Mouse (Mus musculus): Measurements from ENCODE around the gene Stmn3. TPM values are rescaled to one million over a fixed set of nuclear protein-coding genes. Genes with fewer than 3 reads are reported as not detected.
"Not testable (repeated sequence)": the region's sequence is repeated elsewhere in the genome, so short reads cannot be mapped to it uniquely, and the experiment has no call there.

The Stmn3 gene
- polyA plus RNA-seq, 1 experiment from 2014 or later = 1,661 TPM

- Histone ChIP-seq H3K27ac (ENCODE audit: low read depth, low read length) (no peak overlapping the region), H3K4me3 (ENCODE audit: low read depth, low read length) (no peak overlapping the region), H3K4me2 (ENCODE audit: low read depth, low read length) (no peak overlapping the region), H3K36me3 (ENCODE audit: control insufficient read depth, insufficient read depth, low read length) (no peaks in the 10 kb centered on the region), H3K9ac (replicated peaks; ENCODE audit: low read depth, low read length) (no peak overlapping the region), H3K9me3 (ENCODE audit: control insufficient read depth, low read length) (no peaks in the 10 kb centered on the region), H3K27me3 (ENCODE audit: control insufficient read depth, insufficient read depth, low read length) (no peaks in the 10 kb centered on the region), H3K4me1 (ENCODE audit: control insufficient read depth, insufficient read depth, low read length) (peaks cover 12% of the 10 kb centered on the region)
- no peak for ATAC-seq (ENCODE audit: low read depth)
- 88% methylated on average over 1 of the region's 1 CpGs for WGBS
These were observed 23.4 kb downstream of the Stmn3 start for GRCm38 (mm10) chr2:181290937-181291336.

GRCm38 (mm10) chr2:181288691-181289090, 25.6 kb downstream of the Stmn3 start:
- peaks cover 12% of the 10 kb centered on the region for H3K4me1 ChIP-seq (ENCODE audit: control insufficient read depth, insufficient read depth, low read length)
- H3K9ac ChIP-seq (replicated peaks; ENCODE audit: low read depth, low read length) = peak overlapping the region; percentile 46; the same call in 1 of the 2 replicates
- WGBS = 82% methylated on average over 3 of the region's 3 CpGs

GRCm38 (mm10) chr2:181287958-181288350, 26.3 kb downstream of the Stmn3 start, which contains the start of gene Gmeb2:
Gene Gmeb2, minus strand, starts transcription at chr2:181288035.
- not testable (repeated sequence) for H3K36me3 ChIP-seq (ENCODE audit: control insufficient read depth, insufficient read depth, low read length); H3K9me3 ChIP-seq (ENCODE audit: control insufficient read depth, low read length); H3K27me3 ChIP-seq (ENCODE audit: control insufficient read depth, insufficient read depth, low read length)
- Histone ChIP-seq H3K4me2 (ENCODE audit: low read depth, low read length) (peak within 1 kb of the TSS; percentile 73), H3K27ac (ENCODE audit: low read depth, low read length) (peak within 1 kb of the TSS; percentile 94), H3K4me3 (ENCODE audit: low read depth, low read length) (peak within 1 kb of the TSS; percentile 65), H3K9ac (replicated peaks; ENCODE audit: low read depth, low read length) (peak within 1 kb of the TSS; percentile 78), H3K4me1 (ENCODE audit: control insufficient read depth, insufficient read depth, low read length) (peaks cover 12% of the 10 kb centered on the region)
- WGBS = 4% methylated on average over 35 of the region's 38 CpGs
- peak; percentile 95 for ATAC-seq (ENCODE audit: low read depth)

More at GRCm38 (mm10) chr2:181288691-181289090, 25.6 kb downstream of the Stmn3 start:
- Histone ChIP-seq H3K4me2 (ENCODE audit: low read depth, low read length) (peak overlapping the region; percentile 52), H3K27ac (ENCODE audit: low read depth, low read length) (no peak overlapping the region), H3K36me3 (ENCODE audit: control insufficient read depth, insufficient read depth, low read length) (no peaks in the 10 kb centered on the region), H3K9me3 (ENCODE audit: control insufficient read depth, low read length) (no peaks in the 10 kb centered on the region), H3K4me3 (ENCODE audit: low read depth, low read length) (peak overlapping the region; percentile 65), H3K27me3 (ENCODE audit: control insufficient read depth, insufficient read depth, low read length) (no peaks in the 10 kb centered on the region)
- ATAC-seq (ENCODE audit: low read depth) = no peak

GRCm38 (mm10) chr2:181287338-181287957, 26.9 kb downstream of the Stmn3 start:
- WGBS = 0% methylated on average over 37 of the region's 71 CpGs
- Histone ChIP-seq H3K27me3 (ENCODE audit: control insufficient read depth, insufficient read depth, low read length) (no peaks in the 10 kb centered on the region), H3K27ac (ENCODE audit: low read depth, low read length) (peak overlapping the region; percentile 94), H3K4me1 (ENCODE audit: control insufficient read depth, insufficient read depth, low read length) (peaks cover 12% of the 10 kb centered on the region), H3K4me2 (ENCODE audit: low read depth, low read length) (peak overlapping the region; percentile 73), H3K36me3 (ENCODE audit: control insufficient read depth, insufficient read depth, low read length) (no peaks in the 10 kb centered on the region), H3K4me3 (ENCODE audit: low read depth, low read length) (peak overlapping the region; percentile 65), H3K9me3 (ENCODE audit: control insufficient read depth, low read length) (no peaks in the 10 kb centered on the region), H3K9ac (replicated peaks; ENCODE audit: low read depth, low read length) (peak overlapping the region; percentile 78)
- peak; percentile 88 for ATAC-seq (ENCODE audit: low read depth)

- H3K27ac ChIP-seq (ENCODE audit: low read depth, low read length) = peak overlapping the region; percentile 94
- no peak for ATAC-seq (ENCODE audit: low read depth)
- H3K4me2 ChIP-seq (ENCODE audit: low read depth, low read length) = peak overlapping the region; percentile 73
- peaks cover 12% of the 10 kb centered on the region for H3K4me1 ChIP-seq (ENCODE audit: control insufficient read depth, insufficient read depth, low read length)
- no peaks in the 10 kb centered on the region for H3K36me3 ChIP-seq (ENCODE audit: control insufficient read depth, insufficient read depth, low read length)
- H3K4me3 ChIP-seq (ENCODE audit: low read depth, low read length) = peak overlapping the region; percentile 65
- H3K9ac ChIP-seq (replicated peaks; ENCODE audit: low read depth, low read length) = peak overlapping the region; percentile 78
- H3K9me3 ChIP-seq (ENCODE audit: control insufficient read depth, low read length) = no peaks in the 10 kb centered on the region
- WGBS = 48% methylated on average over 6 of the region's 6 CpGs
- no peaks in the 10 kb centered on the region for H3K27me3 ChIP-seq (ENCODE audit: control insufficient read depth, insufficient read depth, low read length)
These were observed 27.5 kb downstream of the Stmn3 start for GRCm38 (mm10) chr2:181286629-181287337.

GRCm38 (mm10) chr2:181279968-181280367, 34.3 kb downstream of the Stmn3 start:
- WGBS = 77% methylated on average over 1 of the region's 1 CpGs
- Histone ChIP-seq H3K27ac (ENCODE audit: low read depth, low read length) (no peak overlapping the region), H3K4me1 (ENCODE audit: control insufficient read depth, insufficient read depth, low read length) (no peaks in the 10 kb centered on the region), H3K9ac (replicated peaks; ENCODE audit: low read depth, low read length) (no peak overlapping the region), H3K36me3 (ENCODE audit: control insufficient read depth, insufficient read depth, low read length) (peaks cover 13% of the 10 kb centered on the region; the same call in 1 of the 2 replicates), H3K27me3 (ENCODE audit: control insufficient read depth, insufficient read depth, low read length) (no peaks in the 10 kb centered on the region), H3K4me2 (ENCODE audit: low read depth, low read length) (no peak overlapping the region), H3K9me3 (ENCODE audit: control insufficient read depth, low read length) (no peaks in the 10 kb centered on the region), H3K4me3 (ENCODE audit: low read depth, low read length) (no peak overlapping the region)
- ATAC-seq (ENCODE audit: low read depth) = no peak

- no peak overlapping the region for H3K9ac ChIP-seq (replicated peaks; ENCODE audit: low read depth, low read length)
- no peaks in the 10 kb centered on the region for H3K27me3 ChIP-seq (ENCODE audit: control insufficient read depth, insufficient read depth, low read length)
- no peak overlapping the region for H3K4me3 ChIP-seq (ENCODE audit: low read depth, low read length)
- H3K27ac ChIP-seq (ENCODE audit: low read depth, low read length) = no peak overlapping the region
- no peak overlapping the region for H3K4me2 ChIP-seq (ENCODE audit: low read depth, low read length)
- 92% methylated on average over 3 of the region's 3 CpGs for WGBS
- no peak for ATAC-seq (ENCODE audit: low read depth)
- H3K36me3 ChIP-seq (ENCODE audit: control insufficient read depth, insufficient read depth, low read length) = peaks cover 17% of the 10 kb centered on the region; the same call in 1 of the 2 replicates
- no peaks in the 10 kb centered on the region for H3K9me3 ChIP-seq (ENCODE audit: control insufficient read depth, low read length)
- H3K4me1 ChIP-seq (ENCODE audit: control insufficient read depth, insufficient read depth, low read length) = no peaks in the 10 kb centered on the region
These were observed 36.4 kb downstream of the Stmn3 start for GRCm38 (mm10) chr2:181277866-181278265.

- H3K27me3 ChIP-seq (ENCODE audit: control insufficient read depth, insufficient read depth, low read length) = no peaks in the 10 kb centered on the region
- no peaks in the 10 kb centered on the region for H3K4me1 ChIP-seq (ENCODE audit: control insufficient read depth, insufficient read depth, low read length)
- no peak for ATAC-seq (ENCODE audit: low read depth)
- H3K4me3 ChIP-seq (ENCODE audit: low read depth, low read length) = no peak overlapping the region
- H3K9me3 ChIP-seq (ENCODE audit: control insufficient read depth, low read length) = no peaks in the 10 kb centered on the region
- peaks cover 17% of the 10 kb centered on the region; the same call in 1 of the 2 replicates for H3K36me3 ChIP-seq (ENCODE audit: control insufficient read depth, insufficient read depth, low read length)
- H3K4me2 ChIP-seq (ENCODE audit: low read depth, low read length) = no peak overlapping the region
- H3K9ac ChIP-seq (replicated peaks; ENCODE audit: low read depth, low read length) = no peak overlapping the region
- H3K27ac ChIP-seq (ENCODE audit: low read depth, low read length) = no peak overlapping the region
- WGBS = 78% methylated on average over 1 of the region's 1 CpGs
These were observed 37.5 kb downstream of the Stmn3 start for GRCm38 (mm10) chr2:181276766-181277165.

GRCm38 (mm10) chr2:181274639-181275038, 39.7 kb downstream of the Stmn3 start:
- Histone ChIP-seq H3K27ac (ENCODE audit: low read depth, low read length) (no peak overlapping the region), H3K4me2 (ENCODE audit: low read depth, low read length) (no peak overlapping the region), H3K36me3 (ENCODE audit: control insufficient read depth, insufficient read depth, low read length) (peaks cover 19% of the 10 kb centered on the region; the same call in 1 of the 2 replicates), H3K27me3 (ENCODE audit: control insufficient read depth, insufficient read depth, low read length) (no peaks in the 10 kb centered on the region), H3K9ac (replicated peaks; ENCODE audit: low read depth, low read length) (no peak overlapping the region), H3K4me3 (ENCODE audit: low read depth, low read length) (no peak overlapping the region), H3K9me3 (ENCODE audit: control insufficient read depth, low read length) (no peaks in the 10 kb centered on the region), H3K4me1 (ENCODE audit: control insufficient read depth, insufficient read depth, low read length) (no peaks in the 10 kb centered on the region)
- WGBS = 62% methylated on average over 4 of the region's 4 CpGs
- no peak for ATAC-seq (ENCODE audit: low read depth)

All from neural tube, embryonic 14.5 days (tissue).